Mouse (Mus musculus) heart, embryonic 10.5 days (tissue): ENCODE data around the gene Pde11a. TPM values are rescaled to one million over a fixed set of nuclear protein-coding genes. Genes with fewer than 3 reads are reported as not detected.

Source experiments
- DNase-seq: peaks from one replicate; pipeline ENCODE4 v3.0.0-alpha.2; 2017; ENCODE audit warnings: low spot score
- H3K27ac ChIP-seq: fragments of 300-500 bp; sonication (generic); 2 replicates; pipeline ENCODE4 v1.5.1; 2016; ENCODE audit warnings: mild to moderate bottlenecking
- H3K27me3 ChIP-seq: fragments of 300-500 bp; sonication (generic); 2 replicates; pipeline ENCODE4 v1.6.1; 2016; ENCODE audit warnings: mild to moderate bottlenecking; ENCODE audit not compliant: poor library complexity, insufficient read depth, severe bottlenecking
- H3K36me3 ChIP-seq: fragments of 300-500 bp; sonication (generic); 2 replicates; pipeline ENCODE4 v1.6.1; 2016; ENCODE audit warnings: mild to moderate bottlenecking, moderate library complexity
- H3K4me1 ChIP-seq: fragments of 300-500 bp; sonication (generic); 2 replicates; pipeline ENCODE4 v1.6.1; 2016; ENCODE audit warnings: mild to moderate bottlenecking
- H3K4me3 ChIP-seq: fragments of 300-500 bp; sonication (generic); 2 replicates; pipeline ENCODE4 v1.5.1; 2016; ENCODE audit warnings: mild to moderate bottlenecking, moderate library complexity
- H3K9me3 ChIP-seq: fragments of 300-500 bp; sonication (generic); 2 replicates; pipeline ENCODE4 v1.6.1; 2016; ENCODE audit warnings: mild to moderate bottlenecking, moderate library complexity
- WGBS: fragments of 180-500 bp; shearing (Covaris S2); methylation state at CpG from one replicate; pipeline ENCODE4 v1.1.7; 2016; 5-methylcytosine and 5-hydroxymethylcytosine counted together
- polyA plus RNA-seq: library from polyadenylated mRNA; unstranded; fragments of >200 nt; fragmentation: Nextera tagmentation; extraction: Ambion mirVana; gene quantifications from 2 replicates; pipeline ENCODE4 v1.2.1, GENCODE M21; 2016

Gene Pde11a
- polyA plus RNA-seq, 1 experiment from 2014 or later: 0.62 TPM

GRCm38 (mm10) chr2:76051385-76051784, 287.2 kb downstream of the Pde11a start:
- H3K27ac ChIP-seq: no peak overlapping the region
- no peaks in the 10 kb centered on the region for H3K4me1 ChIP-seq
- no peak for DNase-seq
- H3K36me3 ChIP-seq: no peaks in the 10 kb centered on the region
- no peaks in the 10 kb centered on the region; the same call in 1 of the 2 replicates for H3K27me3 ChIP-seq
- WGBS: 65% methylated on average over 11 of the region's 11 CpGs
- no peak overlapping the region for H3K4me3 ChIP-seq
- no peaks in the 10 kb centered on the region for H3K9me3 ChIP-seq

- no peak overlapping the region for H3K27ac ChIP-seq
- no peak for DNase-seq
- WGBS: 90% methylated on average over 4 of the region's 4 CpGs
- no peak overlapping the region for H3K4me3 ChIP-seq
- no peaks in the 10 kb centered on the region; the same call in 1 of the 2 replicates for H3K27me3 ChIP-seq
- no peaks in the 10 kb centered on the region for H3K36me3 ChIP-seq
- no peaks in the 10 kb centered on the region for H3K9me3 ChIP-seq
- H3K4me1 ChIP-seq: no peaks in the 10 kb centered on the region
These were observed 287.7 kb downstream of the Pde11a start for GRCm38 (mm10) chr2:76050911-76051310.

DNA sequence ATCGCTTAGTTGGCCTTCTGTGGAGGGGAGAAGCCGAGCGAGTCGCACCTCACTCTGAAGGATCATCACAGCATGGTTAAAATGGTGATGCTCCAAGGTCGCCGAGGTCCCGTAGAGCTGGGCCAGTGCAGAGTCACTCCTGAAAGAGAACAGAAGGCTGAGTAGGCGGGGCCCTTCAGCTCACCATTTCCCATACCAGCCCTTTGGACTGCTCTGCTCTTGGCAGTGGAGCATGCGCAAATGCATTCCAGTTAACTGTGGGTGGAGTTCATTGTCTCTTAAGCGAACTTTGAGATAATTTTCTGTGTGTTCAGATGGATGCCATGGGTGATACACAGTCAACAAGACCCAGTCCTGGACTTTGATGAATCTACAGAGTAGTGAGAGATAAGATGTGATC, 288.5 kb downstream of the Pde11a start:
- Histone ChIP-seq H3K9me3 (no peaks in the 10 kb centered on the region), H3K27me3 (no peaks in the 10 kb centered on the region; the same call in 1 of the 2 replicates), H3K36me3 (no peaks in the 10 kb centered on the region), H3K27ac (0 out of 2 replicates have a peak overlapping the region, but pooled peaks have one; percentile 19), H3K4me1 (no peaks in the 10 kb centered on the region), H3K4me3 (no peak overlapping the region)
- 68% methylated on average over 10 of the region's 10 CpGs for WGBS
- no peak for DNase-seq

GRCm38 (mm10) chr2:76049529-76049928, 289.0 kb downstream of the Pde11a start:
- WGBS: 74% methylated on average over 8 of the region's 8 CpGs
- peak overlapping the region; percentile 19; the same call in 1 of the 2 replicates for H3K27ac ChIP-seq
- H3K27me3 ChIP-seq: no peaks in the 10 kb centered on the region; the same call in 1 of the 2 replicates
- H3K4me3 ChIP-seq: no peak overlapping the region
- no peaks in the 10 kb centered on the region for H3K4me1 ChIP-seq
- H3K9me3 ChIP-seq: no peaks in the 10 kb centered on the region
- no peaks in the 10 kb centered on the region for H3K36me3 ChIP-seq
- no peak for DNase-seq

- H3K9me3 ChIP-seq: no peaks in the 10 kb centered on the region
- no peak for DNase-seq
- H3K27me3 ChIP-seq: no peaks in the 10 kb centered on the region; the same call in 1 of the 2 replicates
- H3K4me1 ChIP-seq: no peaks in the 10 kb centered on the region
- H3K36me3 ChIP-seq: no peaks in the 10 kb centered on the region
- no peak overlapping the region for H3K4me3 ChIP-seq
- H3K27ac ChIP-seq: no peak overlapping the region
- 86% methylated on average over 12 of the region's 12 CpGs for WGBS
These were observed 290.8 kb downstream of the Pde11a start for GRCm38 (mm10) chr2:76047740-76048139.

- Histone ChIP-seq H3K27me3 (no peaks in the 10 kb centered on the region), H3K4me3 (no peak overlapping the region), H3K4me1 (no peaks in the 10 kb centered on the region), H3K36me3 (no peaks in the 10 kb centered on the region), H3K27ac (no peak overlapping the region), H3K9me3 (no peaks in the 10 kb centered on the region)
- DNase-seq: no peak
- WGBS: 57% methylated on average over 10 of the region's 10 CpGs
These were observed 296.4 kb downstream of the Pde11a start for GRCm38 (mm10) chr2:76042210-76042609.

DNA sequence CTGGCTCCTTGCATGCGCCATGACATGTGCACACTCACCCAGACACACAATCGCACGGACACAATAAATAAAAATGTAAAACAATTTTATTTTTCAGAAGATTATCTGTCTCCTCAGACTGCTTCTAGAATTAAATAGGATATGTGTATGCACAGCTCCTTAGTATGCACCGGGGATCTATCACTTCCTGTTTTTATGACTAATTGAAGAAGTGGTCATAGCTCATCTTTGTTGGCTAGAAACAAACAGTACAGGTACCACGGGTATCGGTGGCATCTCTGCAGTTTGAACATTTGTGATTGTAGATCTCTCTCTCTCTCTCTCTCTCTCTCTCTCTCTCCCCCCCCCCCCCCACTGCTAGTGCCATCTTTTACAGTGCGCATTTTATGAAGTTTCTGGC, 298.5 kb downstream of the Pde11a start:
- no peaks in the 10 kb centered on the region for H3K4me1 ChIP-seq

DNA sequence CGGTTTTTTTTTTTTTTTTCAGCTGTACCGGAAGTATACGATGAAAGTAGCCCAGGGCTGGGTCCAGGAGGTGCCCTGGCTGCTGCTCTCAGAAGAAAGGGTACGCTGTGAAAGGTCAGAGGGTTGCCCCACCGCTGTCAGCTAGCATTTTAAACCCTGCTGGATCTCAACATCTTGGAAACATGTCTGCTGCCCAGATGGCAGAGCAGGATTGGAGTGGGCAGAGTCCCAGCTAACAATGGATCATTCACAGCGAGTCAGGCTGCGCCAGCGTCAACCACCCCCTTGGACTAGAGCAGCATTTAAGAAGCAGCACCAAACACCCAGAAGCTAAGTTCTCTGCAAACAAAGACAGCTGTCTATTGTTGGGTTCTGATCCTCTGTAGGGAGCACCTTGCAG, 308.5 kb downstream of the Pde11a start:
- Histone ChIP-seq H3K4me3 (no peak overlapping the region), H3K27ac (peak overlapping the region; percentile 84), H3K4me1 (peaks cover 32% of the 10 kb centered on the region), H3K36me3 (no peaks in the 10 kb centered on the region), H3K27me3 (no peaks in the 10 kb centered on the region), H3K9me3 (no peaks in the 10 kb centered on the region)
- DNase-seq: no peak
- 53% methylated on average over 8 of the region's 8 CpGs for WGBS

More for the DNA sequence above, 298.5 kb downstream of the Pde11a start:
- H3K9me3 ChIP-seq: no peaks in the 10 kb centered on the region
- DNase-seq: no peak
- no peaks in the 10 kb centered on the region for H3K27me3 ChIP-seq
- H3K4me3 ChIP-seq: no peak overlapping the region
- 90% methylated on average over 7 of the region's 7 CpGs for WGBS
- H3K36me3 ChIP-seq: no peaks in the 10 kb centered on the region
- H3K27ac ChIP-seq: no peak overlapping the region

DNA sequence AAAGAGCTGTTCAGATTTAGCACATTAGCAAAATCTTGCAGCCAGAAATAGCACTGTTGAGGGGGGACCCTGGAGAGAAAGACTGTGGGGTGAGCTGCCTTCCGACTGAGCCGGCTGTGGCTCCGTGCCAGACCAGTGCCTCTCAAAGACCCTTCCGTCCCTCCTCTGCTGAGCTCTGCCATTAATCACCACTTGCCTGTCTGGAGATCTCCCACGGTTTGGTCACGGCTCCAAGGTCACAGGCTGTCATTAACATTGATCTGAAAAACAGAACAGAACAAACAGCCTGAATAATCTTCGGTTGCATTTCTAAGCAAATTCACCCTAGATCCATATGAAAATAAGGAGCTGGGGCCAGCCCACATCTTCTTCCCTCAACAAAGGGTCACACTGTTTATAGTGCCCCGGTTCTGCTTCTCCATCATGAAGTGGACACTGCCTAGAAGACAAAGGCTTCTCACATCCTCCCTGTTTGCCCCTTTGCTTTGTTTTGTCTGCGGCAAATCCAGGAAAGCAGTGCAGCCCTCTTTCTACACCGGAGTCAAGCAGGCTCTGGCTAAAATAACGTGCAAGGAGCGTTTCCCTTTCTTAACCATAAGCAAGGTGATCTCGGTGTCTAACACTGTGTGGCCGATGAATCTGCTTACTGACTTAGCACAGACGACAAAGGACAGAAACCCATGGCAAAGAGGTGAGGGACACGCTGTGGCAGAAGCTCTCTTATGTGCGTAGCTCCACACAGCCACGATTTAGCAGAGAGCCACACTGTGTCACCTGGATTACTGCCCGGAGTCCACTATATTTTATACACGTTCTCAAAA, 309.3 kb downstream of the Pde11a start:
- Histone ChIP-seq H3K27me3 (no peaks in the 10 kb centered on the region), H3K27ac (peak overlapping the region; percentile 84), H3K4me3 (peak overlapping the region; percentile 25; the same call in 1 of the 2 replicates), H3K9me3 (no peaks in the 10 kb centered on the region), H3K36me3 (no peaks in the 10 kb centered on the region), H3K4me1 (peaks cover 32% of the 10 kb centered on the region)
- 41% methylated on average over 20 of the region's 20 CpGs for WGBS
- DNase-seq: peak; percentile 78

DNA sequence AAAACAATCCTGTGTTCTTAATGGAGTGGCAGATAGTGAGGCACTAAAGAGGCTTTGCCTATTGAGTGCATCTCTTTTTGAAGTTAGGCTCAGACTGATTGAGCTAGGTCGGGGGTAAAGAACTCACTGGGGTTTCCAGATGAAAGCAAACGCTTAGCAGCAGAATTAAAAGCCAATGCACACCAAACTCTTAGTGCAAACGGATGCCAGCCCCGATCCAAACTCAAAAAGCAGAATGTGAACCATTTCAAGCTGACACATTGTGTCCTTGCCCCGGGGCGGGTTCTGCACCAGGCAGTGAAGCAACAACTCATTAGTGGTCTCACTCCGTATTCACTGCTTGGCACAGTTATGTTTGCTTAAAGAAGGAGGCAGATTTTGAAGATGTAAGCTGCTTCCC, 321.7 kb downstream of the Pde11a start:
- Histone ChIP-seq H3K36me3 (no peaks in the 10 kb centered on the region), H3K27me3 (no peaks in the 10 kb centered on the region), H3K27ac (no peak overlapping the region), H3K4me1 (peaks cover 12% of the 10 kb centered on the region; the same call in 1 of the 2 replicates), H3K9me3 (no peaks in the 10 kb centered on the region), H3K4me3 (no peak overlapping the region)
- no peak for DNase-seq
- WGBS: 18% methylated on average over 7 of the region's 7 CpGs

DNA sequence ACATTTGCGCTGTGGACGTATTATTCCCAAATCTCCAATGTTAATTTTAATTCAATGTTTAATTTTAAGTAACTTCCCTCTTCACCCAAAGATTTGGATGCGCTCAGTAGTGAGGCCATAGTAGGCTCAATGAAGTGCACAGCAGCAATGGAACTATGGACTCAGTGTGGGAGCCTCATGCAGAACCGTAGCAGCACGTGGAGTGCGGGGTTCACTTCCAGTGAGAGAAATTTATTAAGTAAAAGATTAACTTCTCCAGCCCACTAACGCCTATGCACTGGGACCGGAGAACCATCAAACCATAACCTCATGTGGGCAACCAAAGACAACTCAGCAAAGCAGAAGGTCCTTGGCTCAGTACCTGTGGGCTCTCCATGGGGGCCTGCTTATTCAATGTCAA, 322.4 kb downstream of the Pde11a start:
- Histone ChIP-seq H3K36me3 (no peaks in the 10 kb centered on the region), H3K27me3 (no peaks in the 10 kb centered on the region), H3K9me3 (no peaks in the 10 kb centered on the region), H3K4me1 (peaks cover 16% of the 10 kb centered on the region), H3K27ac (no peak overlapping the region), H3K4me3 (no peak overlapping the region)
- no peak for DNase-seq
- 89% methylated on average over 8 of the region's 8 CpGs for WGBS

DNA sequence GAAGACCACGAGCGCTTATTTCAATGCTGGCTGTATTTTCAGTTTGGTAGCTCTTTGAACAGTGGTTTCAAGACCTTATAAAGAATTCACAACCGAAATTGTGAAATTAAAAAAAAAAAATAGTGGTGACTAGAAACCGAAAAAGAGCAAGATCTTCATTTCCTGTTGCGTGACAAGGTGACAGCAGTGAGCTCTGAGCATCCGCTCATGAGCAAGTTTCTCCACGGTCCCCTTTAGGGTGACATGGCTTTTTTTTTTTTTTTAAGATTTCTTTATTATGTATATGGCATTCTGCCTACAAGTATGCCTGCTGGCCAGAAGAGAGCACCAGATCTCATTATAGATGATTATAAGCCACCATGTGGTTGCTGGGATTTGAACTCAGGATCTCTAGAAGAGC, 323.1 kb downstream of the Pde11a start:
- Histone ChIP-seq H3K4me1 (peaks cover 22% of the 10 kb centered on the region), H3K9me3 (no peaks in the 10 kb centered on the region), H3K4me3 (no peak overlapping the region), H3K27me3 (no peaks in the 10 kb centered on the region), H3K36me3 (no peaks in the 10 kb centered on the region), H3K27ac (no peak overlapping the region)
- no peak for DNase-seq
- 89% methylated on average over 7 of the region's 7 CpGs for WGBS

DNA sequence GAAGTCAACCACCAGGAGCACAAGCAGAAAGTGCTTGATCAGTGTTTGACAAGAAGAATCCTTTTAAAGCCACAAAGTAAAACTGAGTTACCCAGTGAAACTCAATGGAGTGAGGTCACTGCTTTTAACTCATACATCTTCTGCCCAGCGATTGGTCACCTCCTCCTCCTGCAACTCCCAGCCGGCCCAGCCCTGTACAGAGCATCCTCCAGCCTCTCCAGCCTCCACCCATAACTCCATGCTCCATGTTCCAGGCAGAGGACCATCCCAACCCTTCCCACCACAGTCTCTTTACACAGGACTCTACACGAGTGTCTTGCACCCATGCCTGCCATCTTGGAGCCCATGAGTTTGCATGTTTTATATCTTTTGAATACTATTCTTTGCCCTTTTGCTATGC, 323.9 kb downstream of the Pde11a start:
- peak; percentile 72 for DNase-seq
- H3K36me3 ChIP-seq: no peaks in the 10 kb centered on the region
- WGBS: 86% methylated on average over 3 of the region's 3 CpGs
- H3K4me3 ChIP-seq: no peak overlapping the region
- H3K9me3 ChIP-seq: no peaks in the 10 kb centered on the region
- H3K27ac ChIP-seq: no peak overlapping the region
- H3K27me3 ChIP-seq: no peaks in the 10 kb centered on the region
- H3K4me1 ChIP-seq: peaks cover 22% of the 10 kb centered on the region
